ENCODE assay signal across 16 mouse cellular contexts in genomic region chr16:42081611-42082010, GRCm38 (mm10).
DNase-seq lines count a peak whose midpoint lies in the region; ATAC-seq lines count a peak whose summit lies in the region.
"Had no signal": no experiment of that assay in that cellular context is flagged by ENCODE, and none has a peak within 500 bp of the region (broad histone marks: within the 10 kb centered on the region; RNA-seq: fewer than 3 reads in every experiment).

No protein-coding gene starts in this region.

- no peak for DNase-seq in cerebellum, adult 11 months
- DNase-seq in cerebellum, adult 9-11 months = peak; percentile 42
- no peak for DNase-seq in cerebellum, postnatal 4 days (ENCODE audit: low spot score in 2 of 2)
- peak; percentile 39 to 53 for DNase-seq in cerebellum, postnatal 10 days
- DNase-seq in liver = no peak
- no peak for DNase-seq in gastrocnemius, postnatal 25 days
- DNase-seq: adrenal gland, adult 8-10 months; adrenal gland, postnatal 25 days; gastrocnemius, postnatal 36 days; heart, adult 2 months; heart, postnatal 14 days; kidney, adult 2 months had no signal

- ATAC-seq in cerebellum, adult (ENCODE audit: insufficient number of reproducible peaks, low FRiP score, low TSS enrichment) = 0 out of 2 replicates have a peak, but pooled peaks have one; percentile 52
- ATAC-seq: activated CD4-positive, CD25-positive, alpha-beta regulatory T cell, adult 4 months; forebrain, embryonic 15.5 days; intestine, postnatal 0 days had no signal

Comparison
In these comparisons a context has a peak if more than half of its experiments do, and no peak if none do; other contexts are left out.
1. DNase-seq: peak in cerebellum, adult 9-11 months (single experiment) and cerebellum, postnatal 10 days (2 of 2); none in cerebellum, adult 11 months (single experiment), cerebellum, postnatal 4 days (0 of 2), liver (single experiment) and gastrocnemius, postnatal 25 days (single experiment).